Mouse (Mus musculus) testis, postnatal 14 days (tissue): ENCODE data around the gene Slc25a10.
A peak's percentile ranks its signal among the peaks of the same experiment; 100 is the strongest.

Experiments used
- DNase-seq: peaks from one replicate; pipeline ENCODE4 v3.0.0; 2021; ENCODE audit warnings: low spot score

Gene Slc25a10

DNA sequence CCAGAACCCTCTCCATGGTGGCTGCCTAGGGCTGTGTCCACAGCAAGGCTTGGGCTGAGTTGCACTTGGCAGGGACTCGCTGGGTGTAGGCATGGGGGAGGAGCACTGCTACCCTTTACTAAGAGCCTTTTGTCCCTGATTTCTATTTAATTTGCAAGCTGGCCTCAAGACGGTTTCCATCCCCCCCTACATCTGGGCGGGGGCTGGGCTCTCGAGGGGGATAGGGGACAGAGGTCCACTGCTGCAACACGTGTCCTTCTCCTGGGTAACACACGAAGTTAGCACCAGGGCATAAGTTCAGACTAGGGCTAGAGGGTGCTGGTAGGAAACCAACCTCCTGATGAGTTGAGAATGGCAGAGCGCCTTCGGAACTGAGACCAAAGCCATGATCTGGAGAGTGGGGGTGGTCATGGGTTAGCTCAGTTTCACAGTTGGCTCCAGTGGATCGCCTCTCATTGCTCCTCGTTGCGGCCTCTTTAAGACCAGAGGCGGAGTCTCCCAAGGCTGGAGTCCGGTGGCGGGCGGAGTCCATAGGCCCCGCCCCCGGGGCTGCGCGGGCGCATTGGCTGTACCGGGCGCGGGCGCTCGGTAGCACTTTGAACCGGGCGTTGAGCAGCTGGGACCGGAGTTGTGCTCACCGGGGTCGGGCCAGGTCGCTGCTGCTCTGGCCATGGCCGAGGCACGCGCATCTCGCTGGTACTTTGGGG is at the start of gene Slc25a10:
Gene Slc25a10 (plus strand): TSS at position 524 of the 707 bp plus-strand sequence.
- peak; percentile 85 for DNase-seq

- DNase-seq, result no peak
Measured at GRCm38 (mm10) chr11:120442344-120442743, 49.3 kb upstream of the Slc25a10 start, which contains the start of gene Tspan10. Tspan10 (plus strand) TSS chr11:120442644.

GRCm38 (mm10) chr11:120442765-120443280 is 48.8 kb upstream of the Slc25a10 start:
- DNase-seq, result no peak

DNA sequence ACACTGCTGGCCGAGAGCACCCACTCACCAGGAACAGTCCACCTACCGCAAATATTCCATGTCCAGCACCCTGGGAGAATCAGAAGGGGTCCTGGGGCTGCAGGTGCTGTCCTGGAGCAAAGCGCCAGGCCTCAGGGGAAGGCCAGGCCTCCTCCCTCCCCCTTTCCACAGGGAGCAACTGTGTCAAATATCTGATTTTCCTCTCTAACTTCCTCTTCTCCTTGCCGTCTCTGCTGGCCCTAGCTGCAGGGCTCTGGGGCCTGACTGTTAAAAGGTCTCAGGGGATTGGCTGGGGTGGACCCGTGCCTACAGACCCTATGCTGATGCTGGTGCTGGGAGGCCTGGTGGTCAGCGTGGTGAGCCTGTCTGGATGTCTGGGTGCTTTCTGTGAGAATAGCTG is 47.5 kb upstream of the Slc25a10 start:
- DNase-seq, result no peak

GRCm38 (mm10) chr11:120445475-120445874 is 46.2 kb upstream of the Slc25a10 start:
- no peak for DNase-seq

- no peak for DNase-seq
Measured at GRCm38 (mm10) chr11:120447179-120447578, 44.5 kb upstream of the Slc25a10 start.

GRCm38 (mm10) chr11:120452246-120452645 is 39.4 kb upstream of the Slc25a10 start:
- no peak for DNase-seq

DNA sequence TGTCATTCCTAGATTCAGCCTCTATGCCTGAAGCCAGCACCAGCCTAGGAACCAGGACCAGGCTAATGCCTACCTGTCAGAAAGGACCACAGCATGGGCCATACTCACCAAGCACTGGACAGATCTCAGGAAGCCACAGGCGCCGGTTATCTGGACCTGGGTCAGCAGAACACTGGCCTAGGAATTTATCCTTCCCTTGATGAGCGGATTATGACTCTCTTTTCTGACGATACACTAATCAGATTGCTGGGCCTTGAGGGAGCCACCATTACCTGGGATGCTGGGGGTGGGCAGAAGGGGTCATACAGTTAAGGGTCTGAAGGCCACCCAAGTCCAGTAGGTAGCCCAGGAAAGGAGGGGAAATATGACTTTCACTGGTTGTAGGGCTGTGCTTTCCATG is 38.3 kb upstream of the Slc25a10 start, which contains the start of gene Pde6g:
Gene Pde6g (minus strand): TSS at position 195 of the 400 bp plus-strand sequence.
- no peak for DNase-seq

DNA sequence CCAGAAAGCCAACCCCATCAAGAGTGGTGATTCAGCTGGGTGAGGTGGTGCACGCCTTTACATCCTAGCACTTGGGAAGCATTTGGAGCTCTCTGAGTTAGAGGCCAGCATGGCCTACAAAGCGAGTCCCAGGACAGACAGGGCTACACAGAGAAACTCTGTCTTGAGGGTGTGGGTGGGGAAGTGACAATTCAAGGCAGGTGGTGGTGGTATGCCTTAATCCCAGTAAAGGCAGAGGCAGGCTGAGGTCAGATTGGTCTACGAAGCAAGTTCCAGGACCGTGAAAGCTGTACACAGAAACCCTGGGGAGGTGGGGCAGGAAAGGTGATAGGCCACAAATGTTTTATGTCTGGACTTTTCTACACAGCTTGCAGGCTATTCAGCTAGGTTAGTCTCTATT is 36.7 kb upstream of the Slc25a10 start:
- no peak for DNase-seq

DNA sequence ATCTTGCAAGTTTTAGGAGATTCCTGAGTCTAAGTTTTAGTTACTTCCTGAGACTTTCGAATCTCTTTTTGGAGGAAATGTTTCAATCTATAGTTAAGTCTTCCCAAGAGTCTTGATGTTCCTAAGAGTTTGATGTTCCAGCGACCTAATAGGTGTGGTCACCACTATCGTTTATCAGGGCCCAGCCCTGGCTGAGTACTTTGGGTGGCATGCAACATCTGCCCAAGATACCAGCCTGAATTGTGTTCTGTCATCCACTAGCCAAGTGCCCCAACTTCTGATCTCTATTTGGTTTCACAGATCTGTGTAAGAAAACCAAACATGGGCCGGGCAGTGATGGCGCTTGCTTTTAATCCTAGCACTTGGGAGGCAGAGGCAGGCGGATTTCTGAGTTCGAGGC is 36.2 kb upstream of the Slc25a10 start:
- no peak for DNase-seq

GRCm38 (mm10) chr11:120457370-120457769 is 34.3 kb upstream of the Slc25a10 start:
- no peak for DNase-seq

- DNase-seq, result peak; percentile 78
Measured at GRCm38 (mm10) chr11:120457772-120458751, 33.6 kb upstream of the Slc25a10 start, which contains the start of the genes Oxld1 and Ccdc137. Oxld1 (minus strand) TSS chr11:120458068. Ccdc137 (plus strand) TSS chr11:120458115.

- no peak for DNase-seq
Measured at GRCm38 (mm10) chr11:120458847-120459597, 32.6 kb upstream of the Slc25a10 start.

- DNase-seq, result no peak
Measured at GRCm38 (mm10) chr11:120463536-120463935, 28.1 kb upstream of the Slc25a10 start.

DNA sequence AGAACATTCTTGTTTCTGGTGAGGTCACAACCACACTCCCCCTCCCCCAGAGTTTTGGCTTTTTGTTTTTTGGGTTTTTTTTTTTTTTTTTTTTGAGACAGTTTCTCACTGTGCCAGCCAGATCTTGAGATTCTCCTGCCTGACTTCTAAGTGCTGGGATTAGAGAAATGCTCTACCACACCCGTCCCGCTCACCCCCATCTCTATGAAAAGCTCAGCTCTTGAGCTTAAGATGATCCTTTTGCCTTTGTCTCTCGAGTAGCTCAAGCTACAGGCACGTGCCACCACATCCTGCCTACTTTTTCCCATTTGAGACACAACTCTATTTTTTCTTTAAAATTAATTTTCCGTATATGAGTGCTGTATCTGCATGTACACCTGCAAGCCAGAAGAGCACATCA is 27.3 kb upstream of the Slc25a10 start:
- no peak for DNase-seq

DNA sequence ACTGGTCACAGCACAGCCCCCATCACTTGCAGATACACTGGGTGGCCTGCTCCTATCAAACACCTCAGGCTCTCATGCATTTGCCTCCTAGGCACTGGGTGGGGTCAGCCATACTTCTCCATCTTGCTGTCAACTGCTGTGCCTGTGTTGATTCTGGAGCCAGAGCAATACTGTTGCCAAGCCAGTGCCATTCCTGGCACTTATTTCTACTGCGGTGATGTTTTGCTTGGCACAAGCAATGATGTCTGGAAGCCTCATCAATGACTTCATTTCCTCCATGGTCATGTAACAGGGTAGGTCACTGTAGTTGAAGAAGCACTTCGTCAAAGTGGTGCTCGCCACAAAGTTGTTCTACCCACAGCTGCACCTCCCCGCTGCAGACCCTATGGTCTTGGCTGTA is 26.1 kb upstream of the Slc25a10 start:
- DNase-seq, result no peak

DNA sequence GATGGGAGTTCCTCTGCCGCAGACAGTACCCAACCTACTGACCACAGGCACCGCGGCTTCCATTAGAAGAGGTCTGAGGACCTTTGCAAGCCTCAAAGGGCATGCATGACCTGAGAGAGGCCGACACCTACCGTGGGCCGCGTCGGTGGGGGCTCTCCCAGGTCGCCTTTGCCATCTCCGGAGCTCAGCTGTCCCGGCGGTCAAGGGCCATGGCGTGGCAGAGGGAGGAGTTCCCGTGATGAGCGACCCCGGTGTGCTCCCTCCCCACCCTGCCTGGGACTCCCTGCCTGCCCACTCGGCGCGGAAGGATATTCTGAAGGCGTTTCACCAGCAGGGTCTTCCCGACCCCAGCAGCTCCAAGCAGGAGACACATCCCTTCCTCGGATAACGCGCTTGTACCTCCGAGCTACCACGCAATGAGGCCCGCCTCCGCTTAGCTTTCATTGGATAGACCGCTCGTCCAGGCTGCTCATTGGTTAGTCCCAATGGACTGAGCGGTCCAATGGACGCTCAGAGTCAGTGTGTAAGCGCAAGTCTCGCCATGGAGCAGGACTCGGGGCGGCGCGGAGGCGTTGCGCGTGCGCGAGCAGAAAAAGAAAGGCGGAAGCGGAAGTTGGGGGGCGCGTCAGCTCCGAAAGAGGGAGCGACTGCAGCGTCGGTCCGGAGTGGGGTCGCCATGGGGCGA is 24.4 kb upstream of the Slc25a10 start, which contains the start of gene Arl16:
Gene Arl16 (minus strand): TSS at position 557 of the 685 bp plus-strand sequence.
- peak; percentile 96 for DNase-seq

- no peak for DNase-seq
Measured at GRCm38 (mm10) chr11:120467736-120468092, 23.9 kb upstream of the Slc25a10 start.

GRCm38 (mm10) chr11:120472052-120472451 is 19.6 kb upstream of the Slc25a10 start:
- DNase-seq, result no peak

DNA sequence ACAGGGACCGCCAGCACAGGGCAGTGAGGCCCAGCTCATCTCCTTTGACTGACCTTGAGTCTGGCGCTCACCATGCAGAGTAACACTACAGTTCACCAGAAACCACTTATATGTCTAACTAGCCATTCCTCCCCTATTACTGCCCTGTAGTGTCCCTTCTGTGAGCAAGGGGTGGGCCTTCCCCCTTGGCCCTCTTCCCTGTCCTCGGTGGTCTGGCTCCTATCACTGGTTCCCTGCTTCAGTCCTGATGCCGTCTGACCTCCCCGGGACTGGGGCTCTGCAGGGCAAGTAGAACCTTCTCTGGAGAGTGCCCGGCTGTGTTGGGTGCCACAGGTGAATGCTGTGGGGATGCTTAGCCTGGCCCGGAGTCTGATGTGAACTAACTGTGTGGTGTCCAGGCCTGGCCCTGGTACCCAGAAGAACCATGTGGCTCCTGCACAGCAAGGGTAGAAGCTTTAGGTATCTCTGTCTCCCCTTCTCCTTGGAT is 8.1 kb upstream of the Slc25a10 start:
- DNase-seq, result no peak
